In the genomic region with DNA sequence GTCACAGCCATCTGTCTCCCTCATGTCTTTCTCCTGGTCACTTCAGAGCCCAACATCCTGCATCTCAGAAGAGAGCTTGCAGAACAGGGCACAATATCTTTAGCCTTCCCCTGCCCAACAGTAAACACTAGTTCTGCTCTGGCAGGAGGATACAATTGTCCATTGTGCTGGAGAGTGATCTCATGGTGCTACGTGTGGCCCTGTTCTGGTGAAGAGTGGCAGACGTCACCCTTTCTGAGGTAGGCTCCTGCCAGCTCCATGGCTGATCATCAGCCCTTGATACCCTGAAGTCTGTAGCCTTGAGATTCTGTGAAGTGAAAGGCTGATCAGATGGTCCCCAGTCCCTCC, we compare ENCODE assay signal across 9 mouse cellular contexts. TPM values are rescaled to one million over a fixed set of nuclear protein-coding genes. Genes with fewer than 3 reads are reported as not detected.
A peak's percentile ranks its signal among the peaks of the same experiment; 100 is the strongest.
DNase-seq lines count a peak whose midpoint lies in the region; ATAC-seq and TF ChIP-seq lines count a peak whose summit lies in the region.
"Had no signal": no experiment of that assay in that cellular context is flagged by ENCODE, and none has a peak within 500 bp of the region (broad histone marks: within the 10 kb centered on the region; RNA-seq: fewer than 3 reads in every experiment).

No protein-coding gene starts in this region.

- no peak overlapping the region for H3K4me3 ChIP-seq in heart, embryonic 16.5 days (ENCODE audit: low read length)
- no peak overlapping the region for H3K4me3 ChIP-seq in kidney, adult 2 months (ENCODE audit: insufficient read depth, low read depth, low read length)

- ATAC-seq in heart, embryonic 16.5 days (replicated peaks; ENCODE audit: extremely low read depth, insufficient read depth, low FRiP score), result no peak
- ATAC-seq in inflammation-experienced regulatory T-cells, adult 6 months, result peak; percentile 19

- 69% methylated on average over 2 of the region's 2 CpGs for WGBS in heart, embryonic 16.5 days
- WGBS in kidney, adult 2 months, result 86% methylated on average over 2 of the region's 2 CpGs

- no peak overlapping the region for H3K4me2 ChIP-seq in heart, embryonic 16.5 days (ENCODE audit: low read depth, low read length)
- H3K4me2 ChIP-seq: hindbrain, embryonic 14.5 days had no signal

- H3K9me3 ChIP-seq in heart, embryonic 16.5 days (replicated peaks; ENCODE audit: control insufficient read depth, low read length), result no peaks in the 10 kb centered on the region

- no peaks in the 10 kb centered on the region for H3K27me3 ChIP-seq in heart, embryonic 16.5 days (ENCODE audit: control insufficient read depth, insufficient read depth, low read length)
- H3K27me3 ChIP-seq in kidney, adult 2 months (replicated peaks; ENCODE audit: control insufficient read depth, insufficient read depth, low read length), result no peaks in the 10 kb centered on the region

- no peak for TF ChIP-seq CTCF in kidney, adult 2 months (conservative IDR thresholded peaks at IDR 0.05; ENCODE audit: insufficient read depth, insufficient read length, low read depth, low read length)

- H3K9ac ChIP-seq in heart, embryonic 16.5 days (ENCODE audit: low read length), result no peak overlapping the region
- H3K9ac ChIP-seq: hindbrain, embryonic 14.5 days had no signal

- no peak for TF ChIP-seq POLR2A in kidney, adult 2 months (IDR thresholded peaks at IDR 0.05; ENCODE audit: low read depth, low read length)

- H3K27ac ChIP-seq in heart, embryonic 16.5 days (ENCODE audit: low read length), result peak overlapping the region; percentile 43
- H3K27ac ChIP-seq in kidney, adult 2 months (ENCODE audit: insufficient read depth, low read depth, low read length), result no peak overlapping the region
- H3K27ac ChIP-seq: hindbrain, embryonic 14.5 days had no signal

- H3K36me3 ChIP-seq in heart, embryonic 16.5 days (ENCODE audit: control insufficient read depth, insufficient read depth), result peaks cover 9% of the 10 kb centered on the region; the same call in 1 of the 2 replicates
- no peaks in the 10 kb centered on the region for H3K36me3 ChIP-seq in kidney, adult 2 months (ENCODE audit: control insufficient read depth, insufficient read depth, low read length)

- no peak for DNase-seq in heart, adult 9 months (ENCODE audit: low spot score in 2 of 2)
- DNase-seq in MN1 (ENCODE audit: low spot score), result peak; percentile 7
- peak; percentile 72 for DNase-seq in lung, postnatal 25 days (ENCODE audit: low spot score)
- DNase-seq in urinary bladder, postnatal 25 days (ENCODE audit: low spot score), result no peak
- no peak for DNase-seq in right cerebral cortex, postnatal 14 days
- no peak for DNase-seq in kidney, adult 2 months

- H3K4me1 ChIP-seq in heart, embryonic 16.5 days (ENCODE audit: control insufficient read depth, insufficient read depth, low read length), result peaks cover 6% of the 10 kb centered on the region; the same call in 1 of the 2 replicates
- H3K4me1 ChIP-seq in kidney, adult 2 months (ENCODE audit: control insufficient read depth, insufficient read depth, low read length), result peaks cover 3% of the 10 kb centered on the region; the same call in 1 of the 2 replicates

RNA-seq across cellular contexts. Expression of a gene that starts 4.4 kb away (rescaled TPM):
- polyA plus RNA-seq in heart, embryonic 16.5 days (2015; fragmentation: Nextera tagmentation; extraction: Ambion mirVana), result 25.8 and 26.4 TPM in 2 replicates
- polyA plus RNA-seq in inflammation-experienced regulatory T-cells, adult 6 months (2017; shearing (Covaris generic)), result 10 to 100 TPM; 11.2 to 29.1 (median 17.9) TPM
- 4.7 and 5.0 TPM in 2 replicates for polyA plus RNA-seq in kidney, adult 2 months (2012; rRNA removed)

RNA-seq across cellular contexts. Expression of a gene that starts 52.4 kb away (rescaled TPM):
- polyA plus RNA-seq in heart, embryonic 16.5 days (2015; fragmentation: Nextera tagmentation; extraction: Ambion mirVana), result 60.2 and 62.5 TPM in 2 replicates
- 10 to 100 TPM; 83.4 to 94.5 (median 92.4) TPM for polyA plus RNA-seq in inflammation-experienced regulatory T-cells, adult 6 months (2017; shearing (Covaris generic))
- polyA plus RNA-seq in kidney, adult 2 months (2012; rRNA removed), result 36.2 and 41.1 TPM in 2 replicates

Comparison
In these comparisons a context has a peak if more than half of its experiments do, and no peak if none do; other contexts are left out.
1. DNase-seq: peak in MN1 (single experiment) and lung, postnatal 25 days (single experiment); none in heart, adult 9 months (0 of 2), urinary bladder, postnatal 25 days (single experiment), right cerebral cortex, postnatal 14 days (single experiment) and kidney, adult 2 months (single experiment).